Mouse (Mus musculus): Measurements from ENCODE around the gene AC109138.7. TPM values are rescaled to one million over a fixed set of nuclear protein-coding genes. Genes with fewer than 3 reads are reported as not detected.
A peak's percentile ranks its signal among the peaks of the same experiment; 100 is the strongest.
"Not testable (repeated sequence)": the region's sequence is repeated elsewhere in the genome, so short reads cannot be mapped to it uniquely, and the experiment has no call there.

Gene AC109138.7
- total RNA-seq, 2 experiments from 2014 or later: not detected

- no peak for ATAC-seq (ENCODE audit: poor library complexity, severe bottlenecking)
These were observed 30.6 kb downstream of the AC109138.7 start for GRCm38 (mm10) chr19:4244775-4245174.

- ATAC-seq (ENCODE audit: poor library complexity, severe bottlenecking): no peak
These were observed 32.9 kb downstream of the AC109138.7 start for GRCm38 (mm10) chr19:4247010-4247409.

- ATAC-seq (ENCODE audit: poor library complexity, severe bottlenecking): not testable (repeated sequence)
These were observed 34.5 kb downstream of the AC109138.7 start for GRCm38 (mm10) chr19:4248683-4249082.

DNA sequence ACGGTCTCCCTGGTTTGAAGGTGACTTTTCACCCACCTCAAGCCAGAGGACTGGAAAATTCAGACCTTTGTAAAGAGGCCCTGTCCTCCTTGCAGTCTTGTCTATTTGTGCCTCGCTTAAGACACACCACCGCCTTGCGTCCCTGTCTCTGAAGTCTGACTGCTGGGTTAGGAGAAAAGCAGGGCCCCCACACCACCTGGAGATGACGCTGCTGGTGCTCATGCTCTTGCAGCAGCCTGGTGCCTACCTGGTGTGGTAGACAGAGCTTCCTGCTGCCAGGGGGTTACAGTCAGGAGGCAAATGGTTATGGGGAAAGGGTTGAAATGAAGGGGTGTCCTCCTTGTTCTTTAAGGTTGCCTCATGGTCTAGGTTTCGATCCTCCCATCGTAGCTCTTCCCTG is 40.1 kb downstream of the AC109138.7 start:
- no peak for ATAC-seq (ENCODE audit: poor library complexity, severe bottlenecking)

GRCm38 (mm10) chr19:4255583-4256162 is 41.5 kb downstream of the AC109138.7 start:
- no peak for ATAC-seq (ENCODE audit: poor library complexity, severe bottlenecking)

GRCm38 (mm10) chr19:4257216-4257896 is 43.2 kb downstream of the AC109138.7 start:
- peak; percentile 100 for ATAC-seq (ENCODE audit: poor library complexity, severe bottlenecking)

- no peak for ATAC-seq (ENCODE audit: poor library complexity, severe bottlenecking)
These were observed 43.7 kb downstream of the AC109138.7 start for GRCm38 (mm10) chr19:4257897-4258252.

DNA sequence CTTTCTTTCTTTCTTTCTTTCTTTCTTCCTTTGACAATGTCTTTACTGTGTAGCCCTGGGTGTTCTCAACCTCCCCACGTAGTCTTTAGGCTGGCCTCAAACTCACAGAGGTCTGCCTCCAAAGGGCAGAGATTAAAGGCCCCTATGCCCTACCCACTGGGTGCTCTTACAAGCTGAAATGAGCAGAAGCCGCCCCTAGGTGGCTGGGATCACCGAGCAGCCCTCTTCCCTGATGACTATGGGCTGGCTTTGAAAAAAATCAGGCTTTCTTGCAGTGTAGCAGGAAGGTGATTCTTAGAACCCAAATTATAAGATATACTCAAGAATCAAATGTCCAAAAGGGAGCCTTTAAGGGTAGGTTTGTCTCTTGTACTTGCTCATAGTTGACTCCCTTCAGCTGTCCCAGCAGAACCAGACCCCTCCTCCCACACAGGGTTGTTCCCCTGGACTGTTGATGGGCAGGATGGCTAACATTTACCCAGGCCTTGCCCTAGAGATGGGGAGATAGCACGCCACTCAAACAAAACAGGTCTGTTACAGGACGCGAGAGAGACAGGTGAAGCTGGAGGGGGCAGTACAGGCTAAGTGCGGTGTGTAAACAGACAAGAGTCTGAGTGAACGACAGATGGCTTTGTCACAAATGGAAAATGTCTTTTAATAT is 47.0 kb downstream of the AC109138.7 start:
- no peak for ATAC-seq (ENCODE audit: poor library complexity, severe bottlenecking)

GRCm38 (mm10) chr19:4262756-4263155 is 48.6 kb downstream of the AC109138.7 start:
- ATAC-seq (ENCODE audit: poor library complexity, severe bottlenecking): peak; percentile 47; the same call in 1 of the 2 replicates

- no peak for ATAC-seq (ENCODE audit: poor library complexity, severe bottlenecking)
These were observed 49.5 kb downstream of the AC109138.7 start for GRCm38 (mm10) chr19:4263702-4264101.

DNA sequence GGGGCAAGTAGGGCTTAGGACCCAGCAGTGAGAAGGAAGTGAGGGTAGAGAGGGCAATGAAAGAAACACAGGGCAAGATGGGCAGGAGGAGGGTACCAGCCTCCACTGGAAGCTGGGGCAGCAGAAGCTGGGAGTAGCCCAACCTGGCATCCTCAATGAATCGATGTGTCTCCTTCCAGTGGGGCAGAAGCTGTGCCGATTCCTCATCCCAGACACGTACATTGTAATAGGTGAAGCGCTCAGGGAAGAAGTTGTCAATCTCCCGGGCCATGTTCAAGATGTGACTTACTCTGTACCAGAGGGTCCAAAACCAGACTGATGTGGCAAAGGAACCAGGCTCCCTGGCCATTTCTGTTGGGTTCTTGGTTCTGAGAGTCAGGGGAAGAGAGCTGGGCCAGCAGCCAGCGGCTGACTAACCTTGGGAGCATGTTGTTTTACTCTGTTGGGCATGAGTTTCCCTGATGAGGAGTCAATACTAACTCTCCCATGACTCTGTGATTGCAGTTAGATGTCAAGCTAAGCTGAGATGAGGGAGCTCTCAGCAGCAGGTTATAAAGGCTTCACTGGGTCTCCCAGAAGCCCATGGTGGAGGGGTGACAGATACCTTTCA is 50.1 kb downstream of the AC109138.7 start:
- no peak for ATAC-seq (ENCODE audit: poor library complexity, severe bottlenecking)

DNA sequence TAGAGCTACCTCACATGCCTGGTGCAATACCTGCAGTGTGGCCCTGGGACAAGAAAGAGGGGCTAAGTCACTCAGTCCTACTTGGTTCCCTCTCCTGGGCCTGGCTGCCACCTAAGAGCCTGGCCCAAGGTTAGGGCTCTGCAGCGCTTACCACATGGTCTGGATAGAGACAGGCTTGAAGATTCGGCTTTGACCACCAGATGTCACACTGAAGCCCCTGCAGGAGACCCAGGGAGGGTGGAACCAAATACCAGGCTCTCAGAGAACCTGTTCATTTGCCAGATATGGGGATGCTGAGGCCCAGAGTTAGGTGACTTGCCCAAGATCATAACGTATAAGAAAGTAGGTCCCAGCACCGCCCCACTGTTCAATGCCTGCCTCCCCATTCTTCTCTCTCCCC is 51.8 kb downstream of the AC109138.7 start:
- no peak for ATAC-seq (ENCODE audit: poor library complexity, severe bottlenecking)

- ATAC-seq (ENCODE audit: poor library complexity, severe bottlenecking): peak; percentile 98
These were observed 54.6 kb downstream of the AC109138.7 start, which contains the start of gene Ssh3 for GRCm38 (mm10) chr19:4268566-4269361. TSS of gene Ssh3 (minus strand) at chr19:4269180.

GRCm38 (mm10) chr19:4270187-4270586 is 56.0 kb downstream of the AC109138.7 start:
- no peak for ATAC-seq (ENCODE audit: poor library complexity, severe bottlenecking)

- no peak for ATAC-seq (ENCODE audit: poor library complexity, severe bottlenecking)
These were observed 56.8 kb downstream of the AC109138.7 start for GRCm38 (mm10) chr19:4270972-4271371.

DNA sequence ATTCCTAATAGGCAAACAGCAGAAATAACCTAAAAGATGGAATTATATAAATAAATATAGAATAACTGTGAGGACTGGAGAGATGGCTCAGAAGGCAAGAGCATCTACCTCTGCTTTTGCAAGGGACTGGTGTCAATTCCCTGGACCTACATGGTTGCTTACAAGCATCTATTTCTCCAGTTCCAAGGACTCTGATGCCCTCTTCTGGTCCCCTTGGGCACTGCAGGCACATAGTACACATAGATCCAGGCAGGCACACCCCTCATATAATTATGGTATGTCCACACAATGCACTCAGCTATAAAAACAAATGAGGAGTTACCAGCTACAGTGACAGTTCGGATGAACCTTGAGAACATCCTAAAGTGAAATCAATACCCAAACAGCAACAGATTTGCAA is 65.3 kb downstream of the AC109138.7 start:
- ATAC-seq (ENCODE audit: poor library complexity, severe bottlenecking): no peak

DNA sequence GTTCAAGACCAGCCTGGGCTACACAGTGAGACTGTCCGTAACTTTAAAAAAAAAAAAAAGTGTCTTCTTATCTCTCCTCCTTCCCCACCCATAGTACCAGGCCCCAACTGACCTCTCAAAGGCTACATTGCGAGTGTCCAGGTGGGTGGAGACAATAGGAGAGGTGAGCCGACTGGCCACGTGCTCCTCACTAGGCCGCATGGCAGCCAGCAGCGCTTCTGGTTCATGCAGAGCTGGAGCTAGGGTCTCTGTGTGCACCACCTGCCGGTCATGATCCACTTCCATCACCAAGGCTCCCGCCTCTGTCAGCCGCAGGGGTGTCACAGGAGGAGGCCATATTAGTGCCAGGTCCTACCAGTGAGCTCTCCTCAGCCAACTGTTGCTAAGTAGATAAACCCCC is 66.3 kb downstream of the AC109138.7 start:
- no peak for ATAC-seq (ENCODE audit: poor library complexity, severe bottlenecking)

Data from megakaryocyte, adult 5-6 weeks (primary cell).